Mouse (Mus musculus) right cerebral cortex, postnatal 10 days (tissue): Measurements from ENCODE around the gene Morn3.
A peak's percentile ranks its signal among the peaks of the same experiment; 100 is the strongest.

Source experiments
- DNase-seq, 2 experiments: peaks; one replicate each; pipeline ENCODE4 v3.0.0; 2021; ENCODE audit warnings: low spot score in 2 of 2

Gene Morn3

GRCm38 (mm10) chr5:123060706-123061401 lies 14.0 kb upstream of the Morn3 start:
- DNase-seq, result no peak

- DNase-seq, result no peak
Observed at GRCm38 (mm10) chr5:123059757-123060520, 13.1 kb upstream of the Morn3 start.

GRCm38 (mm10) chr5:123058251-123059102 lies 11.7 kb upstream of the Morn3 start:
- no peak for DNase-seq

DNA sequence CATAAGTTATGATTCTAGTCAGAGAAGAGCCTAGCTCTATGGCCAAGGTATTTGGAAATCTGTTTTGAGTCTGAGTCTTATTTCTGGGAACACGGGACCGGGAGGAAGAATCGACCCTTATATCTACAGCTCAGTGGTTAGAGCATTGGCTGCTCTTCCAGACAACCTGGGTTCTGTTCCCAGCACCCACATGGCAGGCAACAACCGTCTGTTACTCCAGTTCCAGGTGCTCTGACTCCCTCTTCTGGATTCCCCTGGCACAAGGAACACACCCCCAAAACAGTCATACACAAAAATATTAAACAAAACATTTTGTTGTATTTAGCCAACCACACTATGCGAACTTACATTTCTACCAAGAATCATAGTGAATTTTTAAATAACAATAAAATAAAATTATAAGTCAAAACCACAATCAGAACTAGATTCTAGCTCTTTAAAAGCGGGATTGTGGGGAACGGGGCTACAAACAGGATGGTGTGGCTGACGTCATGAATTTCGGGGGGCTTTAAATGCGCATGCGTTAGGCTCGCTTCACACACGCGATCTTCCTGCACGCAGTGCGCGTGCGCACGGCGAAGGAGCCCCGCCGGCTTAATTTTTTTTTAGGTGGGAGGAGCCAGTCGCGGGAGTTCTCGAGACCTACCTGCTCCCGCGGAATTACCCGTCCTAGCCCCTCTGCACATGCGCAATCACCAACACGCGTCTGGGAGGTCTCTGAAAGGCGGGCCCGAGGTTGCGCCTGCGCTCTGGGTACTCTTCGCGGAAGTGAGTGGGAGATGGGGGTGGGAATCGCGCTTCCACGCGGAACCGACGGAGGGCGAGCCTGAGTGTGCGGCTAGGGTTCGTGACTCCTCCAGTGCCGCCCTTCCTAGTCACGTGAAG lies 10.8 kb upstream of the Morn3 start:
- peak; percentile 100 for DNase-seq

DNA sequence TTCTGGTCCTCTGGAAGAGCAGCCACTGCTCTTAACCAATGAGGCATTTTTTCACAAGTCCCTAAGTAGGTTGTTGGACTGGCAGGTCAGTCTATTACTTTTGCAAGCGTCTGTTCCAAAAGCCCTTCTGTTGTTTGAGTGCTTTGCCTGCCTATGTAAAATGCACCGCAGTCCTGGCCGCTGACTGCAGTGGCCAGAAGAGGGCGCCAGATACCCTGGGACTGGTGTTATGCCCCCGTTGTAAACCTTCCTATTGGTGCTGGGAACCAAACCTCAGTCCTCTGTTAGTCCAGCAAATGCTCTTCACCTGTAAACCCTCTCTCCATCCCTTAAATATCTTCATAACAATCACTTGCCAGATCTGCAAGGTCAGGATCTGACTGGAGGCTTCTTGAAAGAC lies 4.9 kb upstream of the Morn3 start:
- DNase-seq, result no peak

DNA sequence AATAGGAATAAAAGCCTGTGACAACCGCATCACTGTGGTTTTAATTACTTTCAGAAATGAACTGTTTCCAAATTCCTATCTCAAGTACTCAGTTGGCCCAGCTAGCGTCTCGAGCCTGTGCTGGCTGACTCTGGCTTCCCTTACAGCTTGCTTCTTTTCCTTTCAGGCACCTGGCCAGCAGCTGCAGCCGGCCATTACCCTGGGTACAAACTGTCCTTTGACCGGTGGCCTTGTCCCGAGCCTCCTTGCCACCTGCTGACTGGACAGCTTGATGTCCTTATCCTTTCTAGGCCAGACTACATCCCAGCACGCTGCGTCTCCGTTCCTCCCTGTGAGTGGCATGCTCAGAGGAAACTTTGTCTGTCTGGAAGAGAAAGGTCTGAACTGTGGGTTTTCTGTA lies 4.1 kb upstream of the Morn3 start:
- DNase-seq, result peak in 1 of 2 experiments; percentile 50

- peak; percentile 60 to 62 for DNase-seq
Observed at GRCm38 (mm10) chr5:123049271-123049670, 2.5 kb upstream of the Morn3 start.

DNA sequence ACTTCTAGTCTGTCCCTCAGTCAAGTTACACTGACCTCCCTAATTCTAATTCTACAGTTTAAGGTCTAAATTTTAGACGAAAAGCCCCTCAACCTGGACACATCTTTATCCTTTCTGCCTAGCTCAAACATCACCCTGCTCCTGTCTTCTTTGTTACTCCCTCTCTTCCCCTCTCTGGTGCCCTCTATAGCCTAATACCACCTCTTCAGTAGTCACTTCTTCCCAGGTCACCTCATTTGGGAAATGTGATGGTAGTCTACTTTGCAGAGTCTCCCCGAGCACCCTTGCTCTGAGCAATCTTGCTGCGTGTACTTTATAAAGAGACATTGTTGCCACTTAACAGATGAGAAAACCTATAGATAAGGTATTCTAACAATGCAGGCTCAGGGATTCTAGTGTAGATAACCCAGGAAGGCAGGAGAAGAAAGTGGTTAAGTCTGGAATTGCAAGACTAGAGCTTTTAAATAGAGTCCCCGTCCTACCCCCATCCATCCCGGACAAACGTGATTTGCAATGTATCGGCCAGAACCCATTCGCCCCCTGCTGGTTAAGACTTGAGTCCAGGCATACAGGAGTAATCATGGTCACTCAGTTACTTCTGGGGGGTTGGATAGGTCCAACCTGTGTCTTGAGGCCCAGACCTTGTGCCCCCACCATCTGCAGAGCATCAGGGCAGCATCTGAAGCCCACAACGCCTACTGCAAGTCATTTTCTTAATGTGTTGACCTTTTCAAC lies 1.1 kb downstream of the Morn3 start:
- peak; percentile 62 to 78 for DNase-seq

- no peak for DNase-seq
Observed at GRCm38 (mm10) chr5:123043856-123044255, 3.0 kb downstream of the Morn3 start.

GRCm38 (mm10) chr5:123040796-123041195 lies 6.0 kb downstream of the Morn3 start:
- no peak for DNase-seq

DNA sequence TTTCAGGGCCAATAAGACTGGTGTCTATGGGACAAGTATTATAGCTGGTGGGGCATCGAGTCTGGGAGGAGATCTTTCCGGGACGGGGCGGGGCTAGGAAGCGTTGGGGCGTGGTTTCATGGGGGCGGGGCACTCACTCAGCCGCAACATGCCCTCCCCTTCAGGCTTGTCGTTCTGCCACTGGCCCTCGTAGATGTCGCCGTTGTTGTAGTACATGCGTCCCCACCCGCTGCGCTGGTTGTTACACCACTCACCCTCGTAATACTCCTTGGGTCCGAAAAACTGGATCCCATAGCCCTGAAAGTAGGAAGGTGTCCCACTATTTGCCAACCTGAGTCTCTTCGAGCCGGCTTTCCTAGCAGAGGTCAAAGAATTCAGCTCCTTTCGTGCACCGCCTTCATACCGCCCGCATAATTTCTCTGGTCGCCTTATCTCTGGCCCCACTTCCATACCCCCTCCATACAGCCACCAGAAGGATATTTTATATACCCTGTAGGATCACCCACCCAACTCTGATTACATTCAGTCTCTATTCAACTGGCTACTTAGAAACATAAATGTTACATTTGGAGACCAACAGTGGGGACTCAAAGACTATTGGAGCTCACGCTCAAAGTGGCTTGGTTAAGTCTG lies 7.6 kb downstream of the Morn3 start:
- DNase-seq, result peak in 1 of 2 experiments; percentile 57

DNA sequence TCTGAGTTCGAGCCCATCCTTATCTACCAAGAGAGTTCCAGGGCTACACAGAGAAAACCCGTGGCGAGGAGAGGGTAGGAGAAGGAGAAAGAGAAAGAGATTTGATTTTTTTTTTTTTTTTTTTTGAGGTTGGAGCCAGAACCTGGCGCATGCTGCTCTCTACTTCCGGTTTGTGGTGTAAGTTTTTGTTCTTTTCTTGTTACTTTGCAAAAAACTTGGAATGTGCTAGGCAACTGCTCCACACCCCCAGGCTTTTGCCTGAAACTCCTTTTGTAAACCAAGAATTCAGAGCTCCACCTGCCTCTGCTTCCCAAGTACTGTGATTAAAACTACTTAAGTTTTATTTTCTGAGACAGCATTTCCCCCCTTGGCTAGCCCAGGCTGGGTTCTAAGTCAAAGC lies 8.7 kb downstream of the Morn3 start:
- DNase-seq, result no peak

GRCm38 (mm10) chr5:123035564-123035963 lies 11.3 kb downstream of the Morn3 start:
- DNase-seq, result no peak

GRCm38 (mm10) chr5:123035089-123035488 lies 11.7 kb downstream of the Morn3 start:
- no peak for DNase-seq

GRCm38 (mm10) chr5:123033646-123034160 lies 13.1 kb downstream of the Morn3 start:
- DNase-seq, result no peak

DNA sequence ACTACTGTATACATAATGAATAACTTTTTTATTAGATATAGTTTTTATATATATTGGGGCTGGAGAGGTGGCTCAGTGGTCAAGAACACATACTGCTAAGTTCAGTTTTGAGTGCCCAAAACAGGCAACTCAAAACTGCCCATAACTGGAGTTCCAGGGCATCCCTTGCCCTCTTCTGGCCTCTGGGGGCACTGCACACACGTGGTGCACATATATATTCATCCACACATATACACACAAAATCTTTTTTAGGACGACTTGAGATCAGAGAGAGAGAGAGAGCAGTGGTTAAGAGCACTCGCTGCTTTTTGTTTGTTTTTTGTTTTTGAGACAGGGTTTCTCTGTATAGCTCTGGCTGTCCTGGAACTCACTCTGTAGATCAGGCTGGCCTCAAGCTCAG lies 15.5 kb downstream of the Morn3 start:
- no peak for DNase-seq

DNA sequence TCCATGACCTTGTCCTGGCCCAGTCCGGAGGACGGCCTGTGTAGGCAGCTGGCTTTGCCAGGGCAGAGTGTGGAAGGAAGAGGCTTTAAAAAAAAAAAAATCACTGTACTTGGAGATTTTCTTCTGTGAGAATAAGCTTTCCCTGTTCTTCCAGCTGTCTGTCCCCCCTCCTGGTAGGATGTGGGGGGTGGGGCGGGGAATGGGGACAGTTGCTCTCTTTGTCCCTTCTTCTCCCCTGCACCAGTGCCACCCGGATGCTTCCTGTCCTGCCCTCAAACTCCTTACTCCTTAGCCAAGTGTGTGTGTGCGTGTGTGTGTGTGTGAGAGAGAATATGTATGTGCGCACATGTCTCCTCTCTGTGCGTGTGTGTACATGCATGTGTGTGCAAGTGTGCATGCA lies 17.1 kb downstream of the Morn3 start:
- DNase-seq, result peak; percentile 57 to 59

DNA sequence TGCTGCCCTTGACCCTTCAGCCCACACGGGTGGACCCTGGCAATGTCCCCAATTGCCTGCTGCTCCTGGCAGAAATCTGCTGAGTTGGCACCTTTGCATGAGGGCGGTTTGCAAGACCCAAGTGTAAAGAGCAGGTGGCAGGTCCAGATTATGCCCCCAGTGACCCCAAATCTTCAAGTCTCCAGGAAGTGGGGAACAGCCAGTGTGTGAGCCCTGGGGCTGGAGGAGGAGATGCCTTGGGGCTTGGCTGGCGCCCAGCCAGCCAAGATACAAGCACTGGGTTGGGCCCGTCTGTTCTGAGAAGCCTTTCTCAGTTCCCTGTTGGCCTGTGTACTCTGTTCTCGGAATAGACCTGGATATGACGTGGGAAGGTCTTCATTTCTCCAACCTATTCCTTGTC lies 19.4 kb downstream of the Morn3 start:
- DNase-seq, result peak; percentile 51 to 56

DNA sequence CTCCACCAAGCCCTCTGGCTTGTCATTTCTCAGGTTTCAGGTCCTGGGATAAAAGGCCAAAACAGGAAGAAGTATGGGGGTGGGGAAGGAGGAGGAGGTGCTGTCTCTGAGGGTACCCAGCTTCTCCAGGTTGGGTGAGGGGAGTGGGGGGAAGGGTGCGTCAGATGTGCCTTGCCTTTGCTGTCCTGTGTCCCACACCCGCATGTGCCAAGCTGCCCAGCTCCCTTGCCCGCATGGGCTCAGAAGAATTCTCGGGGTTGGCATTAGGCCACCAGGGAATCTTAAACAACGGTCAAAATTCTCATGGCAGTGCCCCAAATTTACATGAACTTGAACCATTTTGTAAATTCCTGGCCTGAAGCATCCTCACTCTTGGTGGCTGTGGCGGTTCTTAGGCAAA lies 20.4 kb downstream of the Morn3 start:
- no peak for DNase-seq
